Mouse (Mus musculus) lung, adult 2 months (tissue): ENCODE measurements around the gene Plcxd3. TPM values are rescaled to one million over a fixed set of nuclear protein-coding genes. Genes with fewer than 3 reads are reported as not detected.

Experiments
- DNase-seq: peaks from one replicate; pipeline ENCODE4 v3.0.0; 2022
- H3K4me1 ChIP-seq: fragments of 200-500 bp; 2 replicates; pipeline ENCODE4 v1.6.1; 2011; ENCODE audit warnings: low read length; ENCODE audit not compliant: control insufficient read depth, insufficient read depth
- H3K4me3 ChIP-seq: fragments of 200-500 bp; replicated peaks from 2 replicates; pipeline ENCODE3; 2011; ENCODE audit warnings: low read depth, mild to moderate bottlenecking, control low read depth, low read length; ENCODE audit errors: extremely low read depth
- CTCF ChIP-seq: fragments of 200-500 bp; IDR thresholded peaks from 2 replicates; pipeline ENCODE4 v1.5.1; 2011; ENCODE audit warnings: mild to moderate bottlenecking, low read length, control low read depth; ENCODE audit not compliant: insufficient read depth
- POLR2A ChIP-seq: fragments of 200-500 bp; IDR thresholded peaks from 2 replicates; pipeline ENCODE4 v1.6.1; 2011; ENCODE audit warnings: low read depth, mild to moderate bottlenecking, control low read depth, low read length, borderline replicate concordance; ENCODE audit errors: extremely low read depth
- WGBS: fragments of 180-500 bp; shearing (Covaris S2); methylation state at CpG from one replicate; pipeline ENCODE4 v1.1.7; 2018; 5-methylcytosine and 5-hydroxymethylcytosine counted together
- polyA plus RNA-seq: library from polyadenylated mRNA; depleted of rRNA; stranded (reverse); fragments of >200 nt; gene quantifications from 2 replicates; pipeline ENCODE4 v1.2.3, GENCODE M21; 2012; rRNA removed

Plcxd3 gene
- polyA plus RNA-seq: 0.62 and 0.65 TPM in 2 replicates

DNA sequence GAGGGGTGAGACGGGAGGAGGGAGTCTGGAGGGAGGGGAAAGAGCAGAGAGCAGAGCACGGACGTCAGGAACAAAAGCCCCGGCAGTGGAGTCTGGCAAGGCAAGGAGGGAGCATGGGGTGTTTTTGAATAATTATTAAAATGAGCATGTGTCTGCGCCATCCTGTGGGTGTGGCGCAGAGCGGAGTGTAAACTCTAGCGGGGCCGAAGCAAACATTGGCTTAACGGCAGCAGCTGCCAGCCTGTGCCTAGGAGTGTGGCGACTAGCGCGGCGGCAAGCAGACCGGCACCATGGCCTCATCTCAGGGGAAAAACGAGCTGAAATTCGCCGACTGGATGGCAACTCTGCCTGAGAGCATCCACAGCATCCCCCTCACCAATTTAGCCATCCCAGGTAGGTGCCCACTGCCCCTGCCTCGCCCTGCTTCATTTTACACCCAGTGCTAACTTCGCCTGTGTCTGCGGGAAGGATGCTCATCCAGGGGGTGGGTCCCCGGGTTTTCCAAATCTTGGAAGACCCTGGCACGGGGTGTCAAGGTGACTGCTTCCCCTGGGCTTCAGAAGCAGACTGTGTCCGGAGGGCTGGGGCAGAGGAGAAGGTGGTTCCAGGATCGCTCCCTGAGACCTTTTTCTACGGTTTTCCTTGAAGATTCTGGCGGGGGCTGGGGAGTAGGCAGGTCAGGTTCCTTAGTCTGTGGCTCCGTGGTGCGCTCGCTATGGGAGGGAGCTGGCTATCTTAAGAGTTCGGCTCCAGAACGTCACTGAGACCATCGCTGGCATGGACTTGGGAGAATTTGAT, at the start of gene Plcxd3:
Gene Plcxd3 (plus strand): TSS at position 69 of the 798 bp plus-strand sequence.
- Histone ChIP-seq H3K4me3 (peak within 1 kb of the TSS; percentile 25), H3K4me1 (no peaks in the 10 kb centered on the region)
- DNase-seq: no peak
- WGBS: 2% methylated on average over 33 of the region's 33 CpGs
- TF ChIP-seq CTCF: no peak
- TF ChIP-seq POLR2A: no peak

DNA sequence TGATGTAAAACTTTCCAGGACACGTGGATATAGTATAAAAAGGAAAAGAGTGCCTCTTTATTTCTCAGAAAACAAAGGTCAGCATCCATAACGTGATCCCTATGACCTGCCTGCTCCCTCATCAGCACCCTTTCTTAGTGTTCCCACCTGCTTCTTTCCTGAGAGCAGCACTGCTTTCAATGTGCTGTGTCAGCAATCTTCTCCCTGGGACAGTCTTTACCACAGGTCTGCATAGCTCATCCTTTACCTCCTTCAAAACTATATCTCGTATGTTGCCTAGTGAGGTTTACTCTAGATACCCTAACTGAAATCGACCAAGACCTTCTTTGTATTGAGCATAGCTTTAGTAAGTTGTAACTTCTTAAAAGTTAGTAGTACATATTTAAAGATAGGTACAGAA, 43.4 kb upstream of the Plcxd3 start:
- TF ChIP-seq POLR2A (no peak), CTCF (no peak)
- Histone ChIP-seq H3K4me1 (no peaks in the 10 kb centered on the region), H3K4me3 (no peak overlapping the region)
- 71% methylated on average over 4 of the region's 4 CpGs for WGBS
- no peak for DNase-seq

DNA sequence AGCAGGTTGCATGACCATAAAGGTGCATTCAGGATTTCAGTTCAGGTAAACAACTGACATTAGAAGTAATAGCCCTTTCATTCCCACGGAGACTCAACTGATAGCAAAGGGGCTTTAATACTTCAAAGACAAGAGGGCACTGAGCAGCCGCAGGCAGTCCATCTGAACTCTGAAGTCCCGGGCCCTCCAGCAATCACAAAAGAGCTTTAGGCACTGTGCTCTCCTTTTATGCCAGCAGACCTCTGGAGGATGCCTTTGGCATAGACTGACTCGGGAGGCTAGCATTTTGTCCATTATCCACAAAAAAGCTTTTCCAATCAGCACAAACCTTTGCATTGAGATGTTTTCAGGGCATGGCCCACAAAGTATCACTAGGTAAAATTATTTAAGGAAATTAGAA, 33.7 kb upstream of the Plcxd3 start:
- 40% methylated on average over 4 of the region's 4 CpGs for WGBS
- no peak overlapping the region for H3K4me3 ChIP-seq
- no peak for TF ChIP-seq CTCF
- no peak for TF ChIP-seq POLR2A
- H3K4me1 ChIP-seq: no peaks in the 10 kb centered on the region
- DNase-seq: no peak

DNA sequence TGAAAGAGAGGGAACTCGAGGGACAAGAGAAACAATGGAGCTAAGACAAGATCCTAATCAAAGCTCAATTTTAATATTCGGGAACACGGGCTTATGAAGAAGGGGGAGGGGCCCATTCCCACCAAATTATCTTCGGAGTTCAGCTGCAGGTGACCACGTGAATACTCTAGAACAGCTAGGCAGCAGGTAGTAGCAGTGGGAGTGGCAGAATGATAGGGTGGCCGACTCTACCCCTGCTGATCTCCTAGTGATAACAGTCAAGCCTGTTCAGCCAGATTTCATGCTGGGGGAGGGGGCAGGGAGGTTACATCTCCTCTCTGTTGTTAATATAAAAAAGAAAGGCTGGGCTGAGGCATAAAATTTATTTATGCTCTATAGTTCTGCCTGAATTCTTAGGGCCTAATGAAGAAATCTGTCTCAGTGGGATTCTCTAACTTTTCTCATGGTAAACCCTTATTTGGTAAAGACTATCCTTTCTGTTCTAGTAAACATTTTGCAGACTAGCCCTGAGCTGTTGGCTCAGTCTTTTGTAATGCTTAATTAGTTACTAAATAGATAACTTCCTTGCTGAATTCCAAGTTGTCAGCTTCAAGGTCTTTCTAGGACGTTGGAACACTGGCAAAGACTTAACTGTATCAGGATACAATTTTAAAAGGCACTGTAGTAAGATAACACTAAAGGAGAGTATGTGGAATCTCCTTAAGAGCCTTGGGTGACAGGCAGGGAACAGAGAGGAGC, 26.3 kb upstream of the Plcxd3 start:
- no peak overlapping the region for H3K4me3 ChIP-seq
- WGBS: 32% methylated on average over 7 of the region's 7 CpGs
- H3K4me1 ChIP-seq: no peaks in the 10 kb centered on the region
- DNase-seq: no peak
- TF ChIP-seq POLR2A (no peak), CTCF (no peak)

DNA sequence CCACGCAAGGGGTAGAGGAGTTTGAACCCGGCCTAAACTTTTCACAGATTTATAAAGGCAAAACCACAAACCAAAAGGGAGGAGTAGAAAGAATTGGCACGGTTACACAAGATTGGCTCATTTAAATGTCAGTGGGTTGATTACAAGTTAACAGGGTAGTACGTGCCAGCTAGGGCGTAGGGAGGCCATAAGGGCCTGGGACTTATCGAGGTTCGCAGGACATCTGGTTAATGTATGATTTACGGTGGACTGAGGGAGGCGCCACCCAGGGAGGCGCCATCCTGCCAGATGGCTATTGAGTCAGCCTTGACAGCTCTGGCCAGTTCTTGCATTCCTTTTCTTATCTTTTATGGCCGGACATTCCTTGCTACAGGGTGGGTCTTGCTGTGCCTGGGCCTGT, 18.9 kb upstream of the Plcxd3 start:
- TF ChIP-seq CTCF (no peak), POLR2A (no peak)
- no peak for DNase-seq
- no peak overlapping the region for H3K4me3 ChIP-seq
- H3K4me1 ChIP-seq: no peaks in the 10 kb centered on the region
- 76% methylated on average over 11 of the region's 11 CpGs for WGBS

DNA sequence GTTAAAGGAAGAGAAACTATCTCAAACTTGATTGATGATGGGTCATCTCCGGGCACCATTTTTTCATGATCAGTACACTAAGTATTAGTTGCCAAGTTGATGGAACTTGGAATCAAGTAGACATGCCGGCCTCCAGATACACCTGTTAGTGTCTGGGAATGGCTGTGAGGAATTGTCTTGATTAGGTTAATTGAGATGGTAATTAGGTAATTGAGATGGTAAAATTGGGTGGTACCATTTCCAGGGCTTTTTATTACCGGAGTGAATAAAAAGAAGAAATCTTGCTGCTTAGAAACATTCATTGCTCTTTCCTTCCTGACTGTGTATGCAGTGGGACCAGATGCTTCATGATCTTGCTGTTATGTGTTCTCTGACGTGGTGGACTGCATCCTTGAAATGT, 17.6 kb upstream of the Plcxd3 start:
- H3K4me3 ChIP-seq: no peak overlapping the region
- TF ChIP-seq CTCF (no peak), POLR2A (no peak)
- no peak for DNase-seq
- no peaks in the 10 kb centered on the region for H3K4me1 ChIP-seq
- 82% methylated on average over 4 of the region's 4 CpGs for WGBS

DNA sequence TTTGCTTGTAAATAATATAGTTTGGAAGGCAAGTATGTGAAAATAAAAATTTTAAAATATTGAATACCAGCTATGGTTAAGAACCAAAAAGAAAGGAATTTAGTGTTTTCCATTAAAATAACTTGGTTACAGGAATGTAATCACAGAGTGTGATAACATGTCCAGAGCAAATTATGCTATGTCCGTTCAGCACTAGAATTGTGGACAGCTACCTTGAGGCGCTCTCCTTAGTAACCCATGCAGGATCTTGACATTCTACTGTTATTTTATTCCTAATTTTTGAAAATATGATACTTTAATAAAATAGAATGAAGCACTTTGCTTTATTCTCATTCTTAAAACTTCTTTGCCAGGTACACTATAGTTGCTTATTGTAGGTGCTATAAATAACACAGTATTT, 7.5 kb upstream of the Plcxd3 start:
- WGBS: 55% methylated on average over 2 of the region's 2 CpGs
- Histone ChIP-seq H3K4me1 (no peaks in the 10 kb centered on the region), H3K4me3 (no peak overlapping the region)
- TF ChIP-seq CTCF (no peak), POLR2A (no peak)
- DNase-seq: no peak

DNA sequence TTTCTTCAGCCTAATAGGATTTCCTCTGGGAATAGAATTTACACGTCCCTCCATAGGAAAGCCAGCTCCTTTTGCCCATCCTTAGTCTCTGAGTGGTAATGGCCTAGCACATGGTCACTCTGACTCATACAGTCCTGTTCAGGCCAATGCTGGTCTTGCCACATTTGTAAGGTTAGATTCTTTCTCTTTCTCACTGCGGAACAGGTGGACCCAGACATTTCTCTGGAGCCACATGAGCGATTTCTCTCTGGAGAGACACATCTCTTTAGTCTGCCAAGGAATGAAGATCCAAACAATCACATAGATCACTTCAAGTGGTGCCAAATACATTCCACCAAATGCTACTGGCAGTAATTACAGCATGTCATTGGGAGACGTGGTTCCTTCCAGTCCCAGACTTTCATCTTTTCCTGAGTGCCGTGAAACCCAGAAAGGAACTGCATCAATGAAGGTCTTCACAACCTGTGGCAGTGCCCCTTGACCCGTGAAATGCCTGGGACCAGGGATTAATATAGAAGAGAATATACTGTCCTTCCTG, 769 bp upstream of the Plcxd3 start:
- WGBS: 55% methylated on average over 6 of the region's 6 CpGs
- H3K4me1 ChIP-seq: no peaks in the 10 kb centered on the region
- TF ChIP-seq POLR2A: no peak
- TF ChIP-seq CTCF: no peak
- no peak for DNase-seq
- no peak overlapping the region for H3K4me3 ChIP-seq

DNA sequence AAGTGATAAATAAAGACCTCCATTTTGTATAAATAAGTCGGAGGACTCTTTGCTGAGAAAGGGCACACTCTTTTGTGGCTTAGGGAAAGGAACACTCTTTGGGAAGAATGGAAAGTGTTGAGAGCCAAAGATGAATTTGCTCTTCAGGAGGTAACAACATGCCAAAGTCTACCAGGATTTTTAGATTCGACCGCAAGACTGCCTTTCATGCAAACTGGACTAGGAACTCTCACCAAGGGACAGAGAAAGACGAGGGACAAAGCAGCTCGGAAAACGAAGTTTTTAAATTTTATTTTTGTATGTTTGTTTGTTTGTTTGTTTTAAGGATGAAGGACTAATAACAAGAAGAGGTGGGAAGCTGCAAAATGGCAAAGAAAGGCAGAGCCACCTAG, 264 bp upstream of the Plcxd3 start:
- no peaks in the 10 kb centered on the region for H3K4me1 ChIP-seq
- no peak for DNase-seq
- TF ChIP-seq CTCF (no peak), POLR2A (no peak)
- 20% methylated on average over 6 of the region's 6 CpGs for WGBS
- H3K4me3 ChIP-seq: peak overlapping the region; percentile 25

DNA sequence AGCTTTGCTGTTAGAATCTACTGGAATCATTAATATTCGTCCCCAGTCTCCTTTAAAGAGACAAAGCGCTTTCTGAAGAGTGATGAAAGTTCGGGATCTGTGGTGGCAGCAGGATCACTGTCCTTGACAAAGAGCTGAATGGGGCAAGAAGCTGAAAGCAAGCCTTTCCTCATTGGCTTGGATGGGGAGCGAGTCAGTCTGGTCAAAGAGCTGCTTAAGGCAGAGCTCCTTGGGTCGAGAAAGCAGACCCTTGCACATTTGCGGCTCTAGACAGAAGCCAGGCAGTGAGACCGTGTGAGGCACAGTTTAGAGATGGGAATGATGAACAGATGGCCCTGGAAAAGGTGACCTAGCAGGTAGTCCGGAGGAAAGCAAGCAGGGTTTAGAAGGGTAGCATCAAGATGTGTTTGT, 935 bp downstream of the Plcxd3 start:
- no peak for TF ChIP-seq POLR2A
- no peak for TF ChIP-seq CTCF
- Histone ChIP-seq H3K4me3 (peak overlapping the region; percentile 7), H3K4me1 (no peaks in the 10 kb centered on the region)
- DNase-seq: no peak
- WGBS: 21% methylated on average over 8 of the region's 8 CpGs
